14 mouse cellular contexts compared by ENCODE assay signal in genomic region chr7:68236817-68237216, GRCm38 (mm10).
DNase-seq lines count a peak whose midpoint lies in the region.
"Had no signal": no experiment of that assay in that cellular context is flagged by ENCODE, and none has a peak within 500 bp of the region (broad histone marks: within the 10 kb centered on the region; RNA-seq: fewer than 3 reads in every experiment).

No protein-coding gene starts in this region.

- DNase-seq in cerebellum, postnatal 14 days, result peak; percentile 71 to 77
- no peak for DNase-seq in cerebellum, adult 9-10 months
- peak; percentile 38 to 45 for DNase-seq in kidney, adult 8-10 months
- no peak for DNase-seq in kidney, postnatal 14 days
- DNase-seq in thymus, postnatal 4 days, result peak; percentile 10
- no peak for DNase-seq in thymus, postnatal 10 days (ENCODE audit: low spot score in 2 of 2)
- no peak for DNase-seq in embryo, embryonic 9.5 days (ENCODE audit: extremely low spot score)
- DNase-seq: adrenal gland, postnatal 25 days; cerebellum, adult 18-20 months; layer of hippocampus, adult 9-11 months; lung, embryonic 14.5 days; lung, postnatal 14 days; right cerebral cortex, postnatal 25 days; thymus, postnatal 14 days had no signal

Comparison
In these comparisons a context has a peak if more than half of its experiments do, and no peak if none do; other contexts are left out.
1. DNase-seq: peak in cerebellum, postnatal 14 days (2 of 2), kidney, adult 8-10 months (2 of 2) and thymus, postnatal 4 days (single experiment); none in cerebellum, adult 9-10 months (single experiment), kidney, postnatal 14 days (single experiment), thymus, postnatal 10 days (0 of 2) and embryo, embryonic 9.5 days (single experiment).